Mouse (Mus musculus) liver, postnatal 0 days (tissue): Measurements from ENCODE around the gene Ptprcap. TPM values are rescaled to one million over a fixed set of nuclear protein-coding genes. Genes with fewer than 3 reads are reported as not detected.

Experiments
- ATAC-seq: fragments of 200-750 bp; cut with Nextera tagmentation; 2 replicates; pipeline ENCODE4 v1.8.0; 2017; ENCODE audit warnings: mild to moderate bottlenecking, moderate library complexity
- DNase-seq: peaks from one replicate; pipeline ENCODE4 v3.0.0-alpha.2; 2016
- H3K27ac ChIP-seq: fragments of 300-500 bp; sonication (generic); 2 replicates; pipeline ENCODE4 v1.5.1; 2014; ENCODE audit warnings: antibody characterized with exemption, moderate library complexity, mild to moderate bottlenecking, low read depth
- H3K27me3 ChIP-seq: fragments of 300-500 bp; sonication (generic); 2 replicates; pipeline ENCODE4 v1.6.1; 2014; ENCODE audit warnings: low read length, control low read depth, mixed read lengths; ENCODE audit not compliant: insufficient read depth
- H3K36me3 ChIP-seq: fragments of 300-500 bp; sonication (generic); replicated peaks from 2 replicates; pipeline ENCODE4 v1.6.1; 2014; ENCODE audit warnings: mild to moderate bottlenecking, control low read depth, low read length, moderate library complexity, mixed read lengths; ENCODE audit not compliant: insufficient read depth
- H3K4me1 ChIP-seq: fragments of 300-500 bp; sonication (generic); 2 replicates; pipeline ENCODE4 v1.6.1; 2014; ENCODE audit warnings: antibody characterized with exemption, mild to moderate bottlenecking, control low read depth; ENCODE audit not compliant: insufficient read depth
- H3K4me2 ChIP-seq: fragments of 300-500 bp; sonication (generic); 2 replicates; pipeline ENCODE4 v1.6.1; 2014; ENCODE audit warnings: low read depth, mild to moderate bottlenecking, low read length, moderate library complexity, mixed read lengths
- H3K4me3 ChIP-seq: fragments of 300-500 bp; sonication (generic); 2 replicates; pipeline ENCODE4 v1.5.1; 2014; ENCODE audit warnings: low read depth, low read length
- H3K9ac ChIP-seq: fragments of 300-500 bp; sonication (generic); replicated peaks from 2 replicates; pipeline ENCODE4 v1.6.1; 2014; ENCODE audit warnings: mild to moderate bottlenecking, moderate library complexity
- H3K9me3 ChIP-seq: fragments of 300-500 bp; sonication (generic); 2 replicates; pipeline ENCODE4 v1.6.1; 2016; ENCODE audit warnings: mild to moderate bottlenecking, control low read depth, low read length, mixed read lengths
- CTCF ChIP-seq: sonication (generic); IDR thresholded peaks from 2 replicates; pipeline ENCODE4 v1.5.1; 2016; ENCODE audit warnings: antibody characterized with exemption, low read depth
- EP300 ChIP-seq: IDR thresholded peaks from 2 replicates; pipeline ENCODE4 v1.6.1; 2016; ENCODE audit warnings: antibody characterized with exemption, low read depth, mild to moderate bottlenecking
- WGBS: fragments of 180-500 bp; shearing (Covaris S2); extraction: QIAGEN DNeasy Blood & Tissue Kit; methylation state at CpG from one replicate; pipeline ENCODE4 v1.1.7; 2014; ENCODE audit not compliant: insufficient replicate concordance; 5-methylcytosine and 5-hydroxymethylcytosine counted together
- polyA plus RNA-seq: library from polyadenylated mRNA; unstranded; fragments of >200 nt; fragmentation: Nextera tagmentation; extraction: Ambion mirVana; gene quantifications from 2 replicates; pipeline ENCODE4 v1.2.1, GENCODE M21; 2015

The Ptprcap gene
- polyA plus RNA-seq, 1 experiment from 2014 or later: 35.7 TPM

GRCm38 (mm10) chr19:4151488-4151860, 1.9 kb upstream of the Ptprcap start:
- H3K4me1 ChIP-seq: peaks cover 42% of the 10 kb centered on the region
- H3K27ac ChIP-seq: no peak overlapping the region
- H3K27me3 ChIP-seq: no peaks in the 10 kb centered on the region
- no peak overlapping the region for H3K4me2 ChIP-seq
- no peak overlapping the region for H3K9ac ChIP-seq
- TF ChIP-seq CTCF: no peak
- no peak for TF ChIP-seq EP300
- H3K9me3 ChIP-seq: no peaks in the 10 kb centered on the region
- WGBS: 71% methylated on average over 4 of the region's 5 CpGs
- H3K4me3 ChIP-seq: no peak overlapping the region
- ATAC-seq (no peak), DNase-seq (no peak)
- peaks cover 36% of the 10 kb centered on the region for H3K36me3 ChIP-seq

GRCm38 (mm10) chr19:4151898-4152297, 1.5 kb upstream of the Ptprcap start:
- Histone ChIP-seq H3K4me2 (no peak overlapping the region), H3K27ac (no peak overlapping the region), H3K9me3 (no peaks in the 10 kb centered on the region), H3K4me1 (peaks cover 38% of the 10 kb centered on the region), H3K9ac (no peak overlapping the region), H3K36me3 (peaks cover 40% of the 10 kb centered on the region), H3K4me3 (no peak overlapping the region), H3K27me3 (no peaks in the 10 kb centered on the region)
- TF ChIP-seq CTCF (no peak), EP300 (no peak)
- ATAC-seq: no peak
- no peak for DNase-seq
- 78% methylated on average over 5 of the region's 5 CpGs for WGBS

GRCm38 (mm10) chr19:4152445-4153231, 766 bp upstream of the Ptprcap start:
- H3K9me3 ChIP-seq: no peaks in the 10 kb centered on the region
- H3K27me3 ChIP-seq: no peaks in the 10 kb centered on the region
- no peak for DNase-seq
- H3K4me1 ChIP-seq: peaks cover 33% of the 10 kb centered on the region
- ATAC-seq: no peak
- WGBS: 79% methylated on average over 8 of the region's 8 CpGs
- H3K36me3 ChIP-seq: peaks cover 47% of the 10 kb centered on the region
- H3K4me3 ChIP-seq: no peak overlapping the region
- no peak overlapping the region for H3K9ac ChIP-seq
- no peak overlapping the region for H3K27ac ChIP-seq
- TF ChIP-seq CTCF: no peak
- no peak for TF ChIP-seq EP300
- H3K4me2 ChIP-seq: no peak overlapping the region

GRCm38 (mm10) chr19:4154437-4155222, 1.2 kb downstream of the Ptprcap start:
- Histone ChIP-seq H3K4me2 (peak overlapping the region; percentile 45), H3K9me3 (no peaks in the 10 kb centered on the region), H3K27ac (peak overlapping the region; percentile 67), H3K4me3 (peak overlapping the region; percentile 41), H3K4me1 (peaks cover 18% of the 10 kb centered on the region), H3K36me3 (peaks cover 61% of the 10 kb centered on the region), H3K27me3 (no peaks in the 10 kb centered on the region), H3K9ac (peak overlapping the region; percentile 55)
- 33% methylated on average over 13 of the region's 13 CpGs for WGBS
- ATAC-seq (peak; percentile 64), DNase-seq (peak; percentile 53)
- TF ChIP-seq CTCF: no peak
- TF ChIP-seq EP300: no peak

- Histone ChIP-seq H3K27me3 (no peaks in the 10 kb centered on the region), H3K4me1 (peaks cover 10% of the 10 kb centered on the region), H3K9ac (peak overlapping the region; percentile 55; the same call in 1 of the 2 replicates), H3K9me3 (no peaks in the 10 kb centered on the region), H3K36me3 (peaks cover 57% of the 10 kb centered on the region), H3K4me3 (peak overlapping the region; percentile 41), H3K4me2 (peak overlapping the region; percentile 45), H3K27ac (peak overlapping the region; percentile 67)
- DNase-seq (no peak), ATAC-seq (no peak)
- WGBS: 47% methylated on average over 6 of the region's 6 CpGs
- TF ChIP-seq EP300 (no peak), CTCF (no peak)
Observed at GRCm38 (mm10) chr19:4155223-4156072, 2.0 kb downstream of the Ptprcap start.
